Mouse (Mus musculus) urinary bladder, postnatal 4 days (tissue): ENCODE measurements around the gene Stap2.
A peak's percentile ranks its signal among the peaks of the same experiment; 100 is the strongest.

Experiments
- DNase-seq, 2 experiments: peaks; one replicate each; pipeline ENCODE4 v3.0.0; 2021 to 2022; ENCODE audit warnings: low spot score in 2 of 2

The Stap2 gene

GRCm38 (mm10) chr17:56005415-56006061 is at the start of gene Stap2, which contains the start of gene Mpnd:
Stap2 (minus strand) TSS chr17:56005584.
Mpnd (plus strand) TSS chr17:56005711.
- no peak for DNase-seq

- DNase-seq, result no peak
Measured at GRCm38 (mm10) chr17:56054938-56055337, 49.6 kb upstream of the Stap2 start.

- DNase-seq, result no peak
Measured at GRCm38 (mm10) chr17:56051369-56051768, 46.0 kb upstream of the Stap2 start.

- no peak for DNase-seq
Measured at GRCm38 (mm10) chr17:56040857-56041163, 35.4 kb upstream of the Stap2 start.

GRCm38 (mm10) chr17:56040030-56040856 is 34.9 kb upstream of the Stap2 start, which contains the start of gene Chaf1a:
Chaf1a (plus strand) TSS chr17:56040439.
- peak; percentile 94 to 98 for DNase-seq

- DNase-seq, result no peak
Measured at GRCm38 (mm10) chr17:56039345-56039744, 34.0 kb upstream of the Stap2 start.

GRCm38 (mm10) chr17:56038583-56039261 is 33.3 kb upstream of the Stap2 start:
- DNase-seq, result no peak

GRCm38 (mm10) chr17:56036901-56037287 is 31.5 kb upstream of the Stap2 start:
- DNase-seq, result no peak

GRCm38 (mm10) chr17:56036176-56036900 is 31.0 kb upstream of the Stap2 start, which contains the start of gene Sh3gl1:
Sh3gl1 (minus strand) TSS chr17:56036635.
- peak; percentile 99 for DNase-seq

GRCm38 (mm10) chr17:56035216-56035615 is 29.8 kb upstream of the Stap2 start:
- no peak for DNase-seq

- no peak for DNase-seq
Measured at GRCm38 (mm10) chr17:56034726-56035100, 29.3 kb upstream of the Stap2 start.

- DNase-seq, result no peak
Measured at GRCm38 (mm10) chr17:56034040-56034725, 28.8 kb upstream of the Stap2 start.

GRCm38 (mm10) chr17:56032831-56033230 is 27.4 kb upstream of the Stap2 start:
- DNase-seq, result no peak

GRCm38 (mm10) chr17:56032127-56032733 is 26.8 kb upstream of the Stap2 start:
- DNase-seq, result no peak

GRCm38 (mm10) chr17:56031431-56031830 is 26.0 kb upstream of the Stap2 start:
- DNase-seq, result no peak

- DNase-seq, result no peak
Measured at GRCm38 (mm10) chr17:56030919-56031318, 25.5 kb upstream of the Stap2 start.

- DNase-seq, result no peak
Measured at GRCm38 (mm10) chr17:56030238-56030870, 25.0 kb upstream of the Stap2 start.

GRCm38 (mm10) chr17:56027801-56028441 is 22.5 kb upstream of the Stap2 start:
- DNase-seq, result no peak

- no peak for DNase-seq
Measured at GRCm38 (mm10) chr17:56026881-56027280, 21.5 kb upstream of the Stap2 start.

GRCm38 (mm10) chr17:56026303-56026702 is 20.9 kb upstream of the Stap2 start:
- no peak for DNase-seq
